Mouse (Mus musculus) embryonic facial prominence, embryonic 11.5 days (tissue): ENCODE results near the gene Ccdc33. TPM values are rescaled to one million over a fixed set of nuclear protein-coding genes. Genes with fewer than 3 reads are reported as not detected.

ENCODE experiments used
- ATAC-seq: fragments of 200-750 bp; cut with Nextera tagmentation; replicated peaks from 2 replicates; pipeline ENCODE4 v1.8.0; 2017; ENCODE audit warnings: low read depth; ENCODE audit not compliant: insufficient number of reproducible peaks, low FRiP score, low TSS enrichment
- DNase-seq: peaks from one replicate; pipeline ENCODE4 v3.0.0-alpha.2; 2015; ENCODE audit warnings: low spot score
- H3K27ac ChIP-seq: fragments of 300-500 bp; sonication (generic); replicated peaks from 2 replicates; pipeline ENCODE4 v1.5.1; 2014; ENCODE audit warnings: mild to moderate bottlenecking, low read depth, low read length, control low read depth
- H3K27me3 ChIP-seq: fragments of 300-500 bp; sonication (generic); 2 replicates; pipeline ENCODE4 v1.6.1; 2014; ENCODE audit warnings: mild to moderate bottlenecking, low read length, moderate library complexity, mixed read lengths; ENCODE audit not compliant: control insufficient read depth, insufficient read depth
- H3K36me3 ChIP-seq: fragments of 300-500 bp; sonication (generic); replicated peaks from 2 replicates; pipeline ENCODE4 v1.6.1; 2014; ENCODE audit warnings: low read depth, mild to moderate bottlenecking, low read length, moderate library complexity, mixed read lengths; ENCODE audit not compliant: control insufficient read depth, insufficient read depth
- H3K4me1 ChIP-seq: fragments of 300-500 bp; sonication (generic); 2 replicates; pipeline ENCODE4 v1.6.1; 2014; ENCODE audit warnings: low read length, mixed read lengths; ENCODE audit not compliant: control insufficient read depth, insufficient read depth
- H3K4me2 ChIP-seq: fragments of 300-500 bp; sonication (generic); 2 replicates; pipeline ENCODE4 v1.6.1; 2014; ENCODE audit warnings: low read depth, mild to moderate bottlenecking, control low read depth, low read length, moderate library complexity
- H3K4me3 ChIP-seq: fragments of 300-500 bp; sonication (generic); 2 replicates; pipeline ENCODE4 v1.5.1; 2014; ENCODE audit warnings: low read depth, low read length, control low read depth
- H3K9ac ChIP-seq: fragments of 300-500 bp; sonication (generic); replicated peaks from 2 replicates; pipeline ENCODE4 v1.6.1; 2014; ENCODE audit warnings: mild to moderate bottlenecking, control low read depth, low read length
- H3K9me3 ChIP-seq: fragments of 300-500 bp; sonication (generic); replicated peaks from 2 replicates; pipeline ENCODE4 v1.6.1; 2016; ENCODE audit warnings: mild to moderate bottlenecking, low read length, inconsistent platforms, mixed read lengths; ENCODE audit not compliant: control insufficient read depth
- WGBS: fragments of 180-500 bp; shearing (Covaris S2); extraction: QIAGEN DNeasy Blood & Tissue Kit; methylation state at CpG from one replicate; pipeline ENCODE4 v1.1.7; 2014; 5-methylcytosine and 5-hydroxymethylcytosine counted together
- polyA plus RNA-seq: library from polyadenylated mRNA; unstranded; fragments of >200 nt; fragmentation: Nextera tagmentation; extraction: Ambion mirVana; gene quantifications from 2 replicates; pipeline ENCODE4 v1.2.1, GENCODE M21; 2014

The Ccdc33 gene
- polyA plus RNA-seq, 1 experiment from 2014 or later = 0.77 TPM

- peak; percentile 73 for ATAC-seq
- WGBS = 6% methylated on average over 6 of the region's 6 CpGs
- no peak overlapping the region for H3K4me3 ChIP-seq
Observed at GRCm38 (mm10) chr9:58112321-58112751, 6.3 kb downstream of the Ccdc33 start.

GRCm38 (mm10) chr9:58111431-58111830 lies 7.2 kb downstream of the Ccdc33 start:
- no peak for DNase-seq
- WGBS = 63% methylated on average over 6 of the region's 6 CpGs
- Histone ChIP-seq H3K4me2 (no peak overlapping the region), H3K4me3 (no peak overlapping the region), H3K27ac (peak overlapping the region; percentile 77; the same call in 1 of the 2 replicates), H3K9ac (no peak overlapping the region; the same call in 1 of the 2 replicates), H3K27me3 (no peaks in the 10 kb centered on the region), H3K4me1 (peaks cover 21% of the 10 kb centered on the region), H3K36me3 (no peaks in the 10 kb centered on the region), H3K9me3 (no peaks in the 10 kb centered on the region)
- ATAC-seq = no peak

More at GRCm38 (mm10) chr9:58112321-58112751, 6.3 kb downstream of the Ccdc33 start:
- Histone ChIP-seq H3K4me1 (peaks cover 21% of the 10 kb centered on the region), H3K9ac (peak overlapping the region; percentile 36), H3K36me3 (no peaks in the 10 kb centered on the region), H3K27me3 (0 out of 2 replicates have a peak, but pooled peaks cover 2% of the 10 kb centered on the region), H3K4me2 (no peak overlapping the region), H3K27ac (peak overlapping the region; percentile 77), H3K9me3 (no peaks in the 10 kb centered on the region)
- peak; percentile 65 for DNase-seq

- no peak overlapping the region for H3K9ac ChIP-seq
- ATAC-seq (no peak), DNase-seq (no peak)
- H3K4me3 ChIP-seq = no peak overlapping the region
- H3K4me2 ChIP-seq = no peak overlapping the region
- H3K4me1 ChIP-seq = peaks cover 19% of the 10 kb centered on the region
- WGBS = 83% methylated on average over 5 of the region's 5 CpGs
- no peaks in the 10 kb centered on the region for H3K27me3 ChIP-seq
- no peaks in the 10 kb centered on the region for H3K9me3 ChIP-seq
- H3K27ac ChIP-seq = no peak overlapping the region
- H3K36me3 ChIP-seq = no peaks in the 10 kb centered on the region
Observed at GRCm38 (mm10) chr9:58110787-58111186, 7.8 kb downstream of the Ccdc33 start.

- DNase-seq = no peak
- ATAC-seq = no peak
- H3K4me2 ChIP-seq = no peak overlapping the region
- WGBS = 47% methylated on average over 5 of the region's 5 CpGs
- H3K27ac ChIP-seq = no peak overlapping the region
- H3K4me3 ChIP-seq = no peak overlapping the region
- H3K36me3 ChIP-seq = no peaks in the 10 kb centered on the region
- H3K9ac ChIP-seq = no peak overlapping the region
- H3K4me1 ChIP-seq = peaks cover 3% of the 10 kb centered on the region; the same call in 1 of the 2 replicates
- H3K9me3 ChIP-seq = no peaks in the 10 kb centered on the region
- H3K27me3 ChIP-seq = no peaks in the 10 kb centered on the region
Observed at GRCm38 (mm10) chr9:58107494-58107893, 11.1 kb downstream of the Ccdc33 start.

GRCm38 (mm10) chr9:58105595-58106169 lies 12.9 kb downstream of the Ccdc33 start:
- WGBS = 59% methylated on average over 15 of the region's 15 CpGs
- Histone ChIP-seq H3K36me3 (no peaks in the 10 kb centered on the region), H3K4me3 (no peak overlapping the region), H3K27me3 (no peaks in the 10 kb centered on the region), H3K9me3 (no peaks in the 10 kb centered on the region), H3K9ac (no peak overlapping the region), H3K27ac (no peak overlapping the region), H3K4me1 (peaks cover 3% of the 10 kb centered on the region; the same call in 1 of the 2 replicates), H3K4me2 (no peak overlapping the region)
- ATAC-seq (no peak), DNase-seq (no peak)

- H3K9me3 ChIP-seq = no peaks in the 10 kb centered on the region
- H3K9ac ChIP-seq = no peak overlapping the region
Observed at GRCm38 (mm10) chr9:58103647-58104046, 15.0 kb downstream of the Ccdc33 start.

GRCm38 (mm10) chr9:58102013-58102412 lies 16.6 kb downstream of the Ccdc33 start:
- Histone ChIP-seq H3K4me3 (no peak overlapping the region), H3K27me3 (no peaks in the 10 kb centered on the region), H3K36me3 (no peaks in the 10 kb centered on the region), H3K4me1 (peaks cover 3% of the 10 kb centered on the region; the same call in 1 of the 2 replicates), H3K4me2 (no peak overlapping the region), H3K9ac (no peak overlapping the region), H3K27ac (no peak overlapping the region), H3K9me3 (no peaks in the 10 kb centered on the region)
- 88% methylated on average over 4 of the region's 4 CpGs for WGBS
- no peak for DNase-seq
- ATAC-seq = no peak

More at GRCm38 (mm10) chr9:58103647-58104046, 15.0 kb downstream of the Ccdc33 start:
- ATAC-seq (no peak), DNase-seq (no peak)
- Histone ChIP-seq H3K27ac (no peak overlapping the region), H3K4me1 (peaks cover 3% of the 10 kb centered on the region; the same call in 1 of the 2 replicates), H3K27me3 (no peaks in the 10 kb centered on the region), H3K4me3 (no peak overlapping the region), H3K36me3 (no peaks in the 10 kb centered on the region), H3K4me2 (no peak overlapping the region)
- WGBS = 54% methylated on average over 6 of the region's 6 CpGs

- no peaks in the 10 kb centered on the region for H3K36me3 ChIP-seq
- H3K4me1 ChIP-seq = no peaks in the 10 kb centered on the region
- H3K9ac ChIP-seq = no peak overlapping the region
- no peak overlapping the region for H3K27ac ChIP-seq
- no peak for ATAC-seq
- H3K9me3 ChIP-seq = no peaks in the 10 kb centered on the region
- no peaks in the 10 kb centered on the region for H3K27me3 ChIP-seq
- H3K4me2 ChIP-seq = no peak overlapping the region
- no peak for DNase-seq
- 74% methylated on average over 5 of the region's 5 CpGs for WGBS
- no peak overlapping the region for H3K4me3 ChIP-seq
Observed at GRCm38 (mm10) chr9:58099836-58100565, 18.6 kb downstream of the Ccdc33 start.
